Mouse (Mus musculus) cerebellum, adult 2 months (tissue): Measurements from ENCODE around the gene Dpy19l3.

ENCODE experiments used
- CTCF ChIP-seq: fragments of 200-500 bp; IDR thresholded peaks from 2 replicates; pipeline ENCODE4 v1.5.1; 2011; ENCODE audit warnings: low read depth, mild to moderate bottlenecking, control low read depth, low read length, moderate library complexity, borderline replicate concordance; ENCODE audit not compliant: insufficient read depth
- POLR2A ChIP-seq: fragments of 200-500 bp; IDR thresholded peaks from 2 replicates; pipeline ENCODE4 v1.6.1; 2011; ENCODE audit warnings: low read length, control low read depth, borderline replicate concordance; ENCODE audit not compliant: insufficient read depth

- TF ChIP-seq CTCF: no peak
- no peak for TF ChIP-seq POLR2A
These were observed 105.8 kb downstream of the Dpy19l3 start for GRCm38 (mm10) chr7:35648239-35649069.
